Mouse (Mus musculus) forebrain, embryonic 16.5 days (tissue): ENCODE results near the gene Vmn2r96. TPM values are rescaled to one million over a fixed set of nuclear protein-coding genes. Genes with fewer than 3 reads are reported as not detected.
"Not testable (repeated sequence)": the region's sequence is repeated elsewhere in the genome, so short reads cannot be mapped to it uniquely, and the experiment has no call there.

Source experiments
- ATAC-seq: fragments of 200-750 bp; cut with Nextera tagmentation; 2 replicates; pipeline ENCODE4 v1.8.0; 2017; ENCODE audit warnings: mild to moderate bottlenecking, moderate library complexity
- H3K27ac ChIP-seq: fragments of 300-500 bp; sonication (generic); 2 replicates; pipeline ENCODE4 v1.5.1; 2014; ENCODE audit warnings: low read length, control low read depth
- H3K27me3 ChIP-seq: fragments of 300-500 bp; sonication (generic); replicated peaks from 2 replicates; pipeline ENCODE4 v1.6.1; 2014; ENCODE audit warnings: low read length; ENCODE audit not compliant: control insufficient read depth, insufficient read depth
- H3K36me3 ChIP-seq: fragments of 300-500 bp; sonication (generic); 2 replicates; pipeline ENCODE4 v1.6.1; 2014; ENCODE audit not compliant: control insufficient read depth, insufficient read depth
- H3K4me1 ChIP-seq: fragments of 300-500 bp; sonication (generic); replicated peaks from 2 replicates; pipeline ENCODE4 v1.6.1; 2014; ENCODE audit warnings: low read length; ENCODE audit not compliant: control insufficient read depth, insufficient read depth
- H3K4me2 ChIP-seq: fragments of 300-500 bp; sonication (generic); 2 replicates; pipeline ENCODE4 v1.6.1; 2014; ENCODE audit warnings: mild to moderate bottlenecking, low read length, control low read depth
- H3K4me3 ChIP-seq: fragments of 300-500 bp; sonication (generic); replicated peaks from 2 replicates; pipeline ENCODE4 v1.5.1; 2014; ENCODE audit warnings: mild to moderate bottlenecking, low read length, control low read depth
- H3K9ac ChIP-seq: fragments of 300-500 bp; sonication (generic); replicated peaks from 2 replicates; pipeline ENCODE4 v1.6.1; 2014; ENCODE audit warnings: low read depth, low read length, control low read depth
- H3K9me3 ChIP-seq: fragments of 300-500 bp; sonication (generic); 2 replicates; pipeline ENCODE4 v1.6.1; 2016; ENCODE audit warnings: low read length; ENCODE audit not compliant: control insufficient read depth
- WGBS: fragments of 180-500 bp; shearing (Covaris S2); extraction: QIAGEN DNeasy Blood & Tissue Kit; methylation state at CpG from one replicate; pipeline ENCODE4 v1.1.7; 2014; 5-methylcytosine and 5-hydroxymethylcytosine counted together
- polyA plus RNA-seq: library from polyadenylated mRNA; unstranded; fragments of >200 nt; fragmentation: Nextera tagmentation; extraction: Ambion mirVana; gene quantifications from 2 replicates; pipeline ENCODE4 v1.2.1, GENCODE M21; 2015

Gene Vmn2r96
- polyA plus RNA-seq = not detected in 2 replicates

DNA sequence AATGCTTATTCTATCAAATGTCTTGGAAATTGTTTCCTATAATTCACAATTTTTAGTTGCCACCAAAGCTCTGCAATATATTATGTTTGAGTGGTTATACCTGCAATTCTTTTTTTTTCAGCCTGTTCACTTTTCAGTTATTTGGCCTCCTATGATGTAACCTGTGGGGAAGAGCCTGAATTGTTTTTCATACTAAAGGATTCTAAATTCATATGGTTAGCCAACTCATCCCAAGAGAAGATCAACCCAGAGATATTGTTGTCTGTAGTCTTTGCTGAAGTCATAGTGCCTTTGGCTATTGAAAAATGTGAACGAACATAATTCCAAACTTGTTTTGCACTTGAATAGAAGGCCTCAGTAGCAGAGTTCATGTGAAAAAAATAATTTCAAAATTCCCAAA lies at the start of gene Vmn2r96:
Gene Vmn2r96, plus strand, starts transcription at position 301 of the 400 bp plus-strand sequence.
- not testable (repeated sequence) for H3K27ac ChIP-seq, H3K9me3 ChIP-seq, H3K4me1 ChIP-seq, ATAC-seq, H3K27me3 ChIP-seq, H3K36me3 ChIP-seq, H3K9ac ChIP-seq, H3K4me2 ChIP-seq, H3K4me3 ChIP-seq
- 86% methylated on average over 1 of the region's 1 CpGs for WGBS

- H3K9me3 ChIP-seq = peaks cover 12% of the 10 kb centered on the region
- no peak overlapping the region for H3K27ac ChIP-seq
- no peaks in the 10 kb centered on the region for H3K4me1 ChIP-seq
- no peak overlapping the region for H3K9ac ChIP-seq
- no peak overlapping the region for H3K4me2 ChIP-seq
- no peaks in the 10 kb centered on the region for H3K27me3 ChIP-seq
- no peaks in the 10 kb centered on the region for H3K36me3 ChIP-seq
- no peak overlapping the region for H3K4me3 ChIP-seq
- no peak for ATAC-seq
These were observed 49.6 kb upstream of the Vmn2r96 start for GRCm38 (mm10) chr17:18523371-18523770.

DNA sequence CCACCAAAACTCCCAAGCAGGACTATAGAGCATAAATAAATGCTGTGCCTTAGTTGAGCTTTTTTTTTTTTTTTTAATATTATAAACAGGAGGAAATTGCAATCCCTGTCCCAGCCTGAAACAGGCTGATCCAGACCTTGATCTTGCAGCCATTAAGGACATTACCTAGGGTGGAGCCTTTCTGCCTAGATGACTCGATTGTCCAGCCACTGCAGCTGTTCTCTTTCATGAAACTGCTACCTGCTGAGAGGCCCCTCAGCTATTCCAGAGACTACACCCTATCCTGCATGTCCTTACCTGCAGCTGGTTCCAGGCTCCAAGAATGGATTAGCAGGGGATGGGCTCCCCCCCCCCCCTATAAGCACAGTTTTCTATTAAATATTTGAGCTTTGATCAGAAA lies 49.0 kb upstream of the Vmn2r96 start:
- Histone ChIP-seq H3K9me3 (peaks cover 12% of the 10 kb centered on the region), H3K27ac (no peak overlapping the region), H3K27me3 (no peaks in the 10 kb centered on the region), H3K9ac (no peak overlapping the region), H3K4me3 (no peak overlapping the region), H3K4me2 (no peak overlapping the region), H3K36me3 (no peaks in the 10 kb centered on the region), H3K4me1 (no peaks in the 10 kb centered on the region)
- no peak for ATAC-seq
- 89% methylated on average over 1 of the region's 1 CpGs for WGBS

GRCm38 (mm10) chr17:18558212-18559158 lies 14.5 kb upstream of the Vmn2r96 start:
- 93% methylated on average over 31 of the region's 31 CpGs for WGBS
- H3K36me3 ChIP-seq, H3K9ac ChIP-seq, ATAC-seq, H3K27ac ChIP-seq, H3K4me2 ChIP-seq, H3K27me3 ChIP-seq, H3K4me1 ChIP-seq, H3K4me3 ChIP-seq: not testable (repeated sequence)
- peaks cover 20% of the 10 kb centered on the region for H3K9me3 ChIP-seq

- not testable (repeated sequence) for H3K4me1 ChIP-seq, H3K4me2 ChIP-seq, H3K9me3 ChIP-seq, H3K27ac ChIP-seq, H3K36me3 ChIP-seq, H3K27me3 ChIP-seq, ATAC-seq, H3K9ac ChIP-seq, H3K4me3 ChIP-seq
- 91% methylated on average over 17 of the region's 17 CpGs for WGBS
These were observed 6.8 kb upstream of the Vmn2r96 start for GRCm38 (mm10) chr17:18566186-18566585.

DNA sequence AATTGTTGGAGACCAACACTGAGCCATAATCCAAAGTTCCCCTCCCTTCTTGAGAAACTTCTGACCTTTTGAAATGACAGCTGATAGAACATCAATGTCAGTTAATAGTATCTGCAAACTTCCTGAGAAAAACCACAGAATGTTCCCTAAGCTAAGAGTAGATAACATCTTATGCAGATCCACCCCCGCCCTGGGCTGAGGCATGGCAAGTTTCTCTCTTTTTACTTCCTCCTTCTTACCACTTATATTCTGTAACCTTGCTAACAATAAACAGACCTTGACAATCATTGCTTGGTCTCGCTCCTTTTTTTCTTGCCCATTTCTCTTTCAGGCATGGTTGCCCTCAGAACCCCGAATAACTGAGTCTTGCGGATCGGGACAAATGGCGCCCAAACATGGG lies 42.2 kb downstream of the Vmn2r96 start:
- not testable (repeated sequence) for H3K27me3 ChIP-seq, H3K4me3 ChIP-seq, H3K4me1 ChIP-seq, H3K9ac ChIP-seq, H3K27ac ChIP-seq, H3K4me2 ChIP-seq, ATAC-seq, H3K36me3 ChIP-seq
- H3K9me3 ChIP-seq = peaks cover 13% of the 10 kb centered on the region
- WGBS = 95% methylated on average over 6 of the region's 6 CpGs

DNA sequence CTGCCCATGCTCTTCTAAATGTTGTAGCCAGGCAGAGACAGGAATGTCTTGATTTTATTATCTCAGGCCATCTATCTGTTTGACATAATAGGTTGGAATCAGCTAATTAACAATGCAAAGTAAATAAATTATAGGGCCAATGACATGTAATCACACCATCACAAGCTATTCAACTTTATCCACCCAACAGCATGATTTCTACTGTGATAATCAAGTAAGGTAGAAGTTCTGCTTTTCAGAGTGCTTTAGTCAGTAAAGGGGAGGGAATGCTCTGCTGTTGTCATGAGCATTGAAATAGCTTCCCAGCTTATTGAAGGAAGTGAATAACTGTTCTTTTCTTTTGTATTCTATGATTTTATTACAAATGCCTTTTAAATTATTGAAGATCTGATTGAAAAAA lies 53.6 kb downstream of the Vmn2r96 start:
- H3K9ac ChIP-seq = no peak overlapping the region

More for the DNA sequence above, 53.6 kb downstream of the Vmn2r96 start:
- Histone ChIP-seq H3K9me3 (peaks cover 6% of the 10 kb centered on the region; the same call in 1 of the 2 replicates), H3K27me3 (no peaks in the 10 kb centered on the region), H3K36me3 (no peaks in the 10 kb centered on the region), H3K4me3 (no peak overlapping the region), H3K4me2 (no peak overlapping the region), H3K27ac (no peak overlapping the region), H3K4me1 (no peaks in the 10 kb centered on the region)
- ATAC-seq = no peak

Other genes with a start within 250 kb of the Vmn2r96 start
- not detected in 2 replicates for gene Vmn2r95, start 149.1 kb upstream of the Vmn2r96 start, polyA plus RNA-seq